Mouse (Mus musculus): ENCODE measurements at regions not wholly inside any gene's neighbourhood (a gene's known extent, or its start where the extent isn't known, plus 50 kb on each side); places are given as distances from the start of the nearest gene placed in this dataset.
"Not testable (repeated sequence)": the region's sequence is repeated elsewhere in the genome, so short reads cannot be mapped to it uniquely, and the experiment has no call there.

GRCm38 (mm10) chr2:133749846-133750637 lies 198.1 kb downstream of the Bmp2 start:
- Histone ChIP-seq H3K4me3 (no peak overlapping the region), H3K27ac (no peak overlapping the region)
- DNase-seq (ENCODE audit: extremely low spot score in 1 of 2, low spot score in 2 of 2): no peak
- intact Hi-C loops (cut with DNase I): no loop called here
- no peak for TF ChIP-seq CTCF (IDR thresholded peaks at IDR 0.05)

GRCm38 (mm10) chr2:133754088-133754487 lies 202.1 kb downstream of the Bmp2 start:
- H3K4me3 ChIP-seq: no peak overlapping the region
- no peak for DNase-seq (ENCODE audit: extremely low spot score in 1 of 2, low spot score in 2 of 2)
- TF ChIP-seq CTCF (IDR thresholded peaks at IDR 0.05): no peak
- no peak overlapping the region for H3K27ac ChIP-seq
- intact Hi-C loops (cut with DNase I): no loop called here

GRCm38 (mm10) chr2:133761496-133761895 lies 209.5 kb downstream of the Bmp2 start:
- no peak for DNase-seq (ENCODE audit: extremely low spot score in 1 of 2, low spot score in 2 of 2)
- H3K4me3 ChIP-seq: no peak overlapping the region
- intact Hi-C loops (cut with DNase I): no loop called here
- TF ChIP-seq CTCF (IDR thresholded peaks at IDR 0.05): no peak
- no peak overlapping the region for H3K27ac ChIP-seq

- no peak overlapping the region for H3K27ac ChIP-seq
- DNase-seq (ENCODE audit: extremely low spot score in 1 of 2, low spot score in 2 of 2): no peak
- no peak for TF ChIP-seq CTCF (IDR thresholded peaks at IDR 0.05)
- H3K4me3 ChIP-seq: no peak overlapping the region
- intact Hi-C loops (cut with DNase I): no loop called here
Measured at GRCm38 (mm10) chr2:133768546-133768945, 216.6 kb downstream of the Bmp2 start.

- intact Hi-C loops (cut with DNase I): no loop called here
- no peak overlapping the region for H3K4me3 ChIP-seq
- TF ChIP-seq CTCF (IDR thresholded peaks at IDR 0.05): no peak
- no peak for DNase-seq (ENCODE audit: extremely low spot score in 1 of 2, low spot score in 2 of 2)
- no peak overlapping the region for H3K27ac ChIP-seq
Measured at GRCm38 (mm10) chr2:133783588-133784342, 231.8 kb downstream of the Bmp2 start.

- no peak for DNase-seq (ENCODE audit: extremely low spot score in 1 of 2, low spot score in 2 of 2)
- intact Hi-C loops (cut with DNase I): loop anchor here (5.0 kb wide), 1 partner anchor 226 kb away; no protein-coding TSS in a partner anchor
- H3K4me3 ChIP-seq: no peak overlapping the region
- H3K27ac ChIP-seq: no peak overlapping the region
- TF ChIP-seq CTCF (IDR thresholded peaks at IDR 0.05): no peak
Measured at GRCm38 (mm10) chr2:133791031-133791430, 239.1 kb downstream of the Bmp2 start.

GRCm38 (mm10) chr2:133793293-133793692 lies 241.3 kb downstream of the Bmp2 start:
- DNase-seq (ENCODE audit: extremely low spot score in 1 of 2, low spot score in 2 of 2): peak in 1 of 2 experiments; percentile 17
- intact Hi-C loops (cut with DNase I): loop anchor here (1.0 to 5.0 kb wide), 2 partner anchors 224 to 689 kb away; no protein-coding TSS in a partner anchor
- no peak overlapping the region for H3K4me3 ChIP-seq
- TF ChIP-seq CTCF (IDR thresholded peaks at IDR 0.05): peak; percentile 62
- H3K27ac ChIP-seq: no peak overlapping the region

- no peak for TF ChIP-seq CTCF (IDR thresholded peaks at IDR 0.05)
- no peak overlapping the region for H3K4me3 ChIP-seq
- intact Hi-C loops (cut with DNase I): no loop called here
Measured at GRCm38 (mm10) chr2:133802666-133803065, 250.7 kb downstream of the Bmp2 start.

GRCm38 (mm10) chr2:133821418-133821817 lies 269.5 kb downstream of the Bmp2 start:
- no peak overlapping the region for H3K27ac ChIP-seq
- TF ChIP-seq CTCF (IDR thresholded peaks at IDR 0.05): no peak
- DNase-seq (ENCODE audit: extremely low spot score in 1 of 2, low spot score in 2 of 2): no peak
- intact Hi-C loops (cut with DNase I): no loop called here
- H3K4me3 ChIP-seq: no peak overlapping the region

More at GRCm38 (mm10) chr2:133802666-133803065, 250.7 kb downstream of the Bmp2 start:
- no peak for DNase-seq (ENCODE audit: extremely low spot score in 1 of 2, low spot score in 2 of 2)
- H3K27ac ChIP-seq: no peak overlapping the region

- no peak overlapping the region for H3K27ac ChIP-seq
- intact Hi-C loops (cut with DNase I): no loop called here
- no peak for TF ChIP-seq CTCF (IDR thresholded peaks at IDR 0.05)
- DNase-seq (ENCODE audit: extremely low spot score in 1 of 2, low spot score in 2 of 2): no peak
- no peak overlapping the region for H3K4me3 ChIP-seq
Measured at GRCm38 (mm10) chr2:133829406-133829805, 277.4 kb downstream of the Bmp2 start.

- Histone ChIP-seq H3K4me3 (no peak overlapping the region), H3K27ac (no peak overlapping the region)
- DNase-seq (ENCODE audit: extremely low spot score in 1 of 2, low spot score in 2 of 2): no peak
- intact Hi-C loops (cut with DNase I): no loop called here
- TF ChIP-seq CTCF (IDR thresholded peaks at IDR 0.05): no peak
Measured at GRCm38 (mm10) chr2:133850485-133850884, 298.5 kb downstream of the Bmp2 start.

GRCm38 (mm10) chr2:133874982-133875381 lies 323.0 kb downstream of the Bmp2 start:
- DNase-seq (ENCODE audit: extremely low spot score in 1 of 2, low spot score in 2 of 2); intact Hi-C loops (cut with DNase I); H3K4me3 ChIP-seq; H3K27ac ChIP-seq: not testable (repeated sequence)

Data from left cerebral cortex, adult 2 months (tissue).